Mouse (Mus musculus) midbrain, embryonic 16.5 days (tissue): Measurements from ENCODE around the gene Corin. TPM values are rescaled to one million over a fixed set of nuclear protein-coding genes. Genes with fewer than 3 reads are reported as not detected.

Experiments used
- polyA plus RNA-seq: library from polyadenylated mRNA; unstranded; fragments of >200 nt; fragmentation: Nextera tagmentation; extraction: Ambion mirVana; gene quantifications from 2 replicates; pipeline ENCODE4 v1.2.1, GENCODE M21; 2015

Corin gene
- polyA plus RNA-seq, 1 experiment from 2014 or later = 0.93 TPM

Other genes starting within 250 kb of the Corin start
- gene Nfxl1, start 55.2 kb upstream of the Corin start, polyA plus RNA-seq = 11.2 and 13.8 TPM in 2 replicates
- gene Zar1, start 76.8 kb upstream of the Corin start, polyA plus RNA-seq = 3.0 and 4.9 TPM in 2 replicates
- 5.2 and 10.3 TPM in 2 replicates for gene Gm5868, start 83.1 kb upstream of the Corin start, polyA plus RNA-seq
- not detected in 2 replicates for gene Cnga1, start 139.8 kb upstream of the Corin start, polyA plus RNA-seq
- 0.54 and 0.70 TPM in 2 replicates for gene Nipal1, start 143.3 kb upstream of the Corin start, polyA plus RNA-seq
- gene Txk, start 248.3 kb upstream of the Corin start, polyA plus RNA-seq = 0.19 TPM in 1 of 2 replicates, not detected in the other